Mouse (Mus musculus) olfactory bulb, adult 2 months (tissue): ENCODE results near the gene Rabepk.
"Not testable (repeated sequence)": the region's sequence is repeated elsewhere in the genome, so short reads cannot be mapped to it uniquely, and the experiment has no call there.

ENCODE experiments used
- CTCF ChIP-seq: fragments of 200-500 bp; IDR thresholded peaks from 2 replicates; pipeline ENCODE4 v1.5.1; 2012; ENCODE audit warnings: low read depth, mild to moderate bottlenecking, low read length, moderate library complexity; ENCODE audit not compliant: insufficient read depth
- POLR2A ChIP-seq: fragments of 200-500 bp; IDR thresholded peaks from 2 replicates; pipeline ENCODE4 v1.6.1; 2012; ENCODE audit warnings: mild to moderate bottlenecking, low read depth, low read length, moderate library complexity; ENCODE audit not compliant: insufficient read depth

DNA sequence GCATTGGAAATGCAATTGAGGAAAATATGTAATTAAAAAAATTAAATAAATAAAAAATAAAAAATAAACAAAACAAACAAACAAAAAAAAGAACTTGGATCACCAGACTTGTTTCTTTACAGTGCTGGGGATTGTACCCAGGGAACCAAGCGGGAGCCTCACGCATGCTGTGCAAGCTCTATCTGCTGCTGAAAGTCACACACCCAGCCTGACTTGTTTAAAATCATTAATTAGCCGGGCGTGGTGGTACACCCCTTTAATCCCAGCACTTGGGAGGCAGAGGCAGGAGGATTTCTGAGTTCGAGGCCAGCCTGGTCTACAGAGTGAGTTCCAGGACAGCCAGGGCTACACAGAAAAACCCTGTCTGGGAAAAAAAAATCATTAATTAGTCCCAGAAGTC is 38.4 kb downstream of the Rabepk start:
- not testable (repeated sequence) for TF ChIP-seq POLR2A, CTCF
